Mouse (Mus musculus): Measurements from ENCODE around the gene Eif2b3.
A peak's percentile ranks its signal among the peaks of the same experiment; 100 is the strongest.

The Eif2b3 gene

GRCm38 (mm10) chr4:117019206-117020134 is at the start of gene Eif2b3:
TSS of gene Eif2b3 (plus strand) at chr4:117019402.
- DNase-seq, result peak; percentile 95

- no peak for DNase-seq
These were observed 42.7 kb upstream of the Eif2b3 start for GRCm38 (mm10) chr4:116976503-116976902.

GRCm38 (mm10) chr4:116985681-116986080 is 33.5 kb upstream of the Eif2b3 start:
- no peak for DNase-seq

GRCm38 (mm10) chr4:116986400-116987121 is 32.6 kb upstream of the Eif2b3 start:
- DNase-seq, result peak; percentile 65

GRCm38 (mm10) chr4:116987122-116987456 is 32.1 kb upstream of the Eif2b3 start:
- DNase-seq, result no peak

GRCm38 (mm10) chr4:116989731-116990130 is 29.5 kb upstream of the Eif2b3 start:
- DNase-seq, result no peak

GRCm38 (mm10) chr4:116991366-116991765 is 27.8 kb upstream of the Eif2b3 start:
- peak; percentile 80 for DNase-seq

GRCm38 (mm10) chr4:116993672-116994621 is 25.3 kb upstream of the Eif2b3 start, which contains the start of gene Urod:
TSS of gene Urod (minus strand) at chr4:116994413.
- DNase-seq, result peak; percentile 98

GRCm38 (mm10) chr4:116995131-116995797 is 23.9 kb upstream of the Eif2b3 start, which contains the start of gene Hectd3:
TSS of gene Hectd3 (plus strand) at chr4:116995317.
- peak; percentile 87 for DNase-seq

GRCm38 (mm10) chr4:116995798-116996135 is 23.4 kb upstream of the Eif2b3 start:
- DNase-seq, result peak; percentile 74

- no peak for DNase-seq
These were observed 19.6 kb upstream of the Eif2b3 start for GRCm38 (mm10) chr4:116999513-117000154.

- no peak for DNase-seq
These were observed 17.2 kb upstream of the Eif2b3 start for GRCm38 (mm10) chr4:117001957-117002356.

GRCm38 (mm10) chr4:117002543-117003521 is 16.4 kb upstream of the Eif2b3 start:
- peak; percentile 56 for DNase-seq

- DNase-seq, result no peak
These were observed 14.6 kb upstream of the Eif2b3 start for GRCm38 (mm10) chr4:117004649-117005048.

GRCm38 (mm10) chr4:117005611-117006400 is 13.4 kb upstream of the Eif2b3 start:
- no peak for DNase-seq

- DNase-seq, result no peak
These were observed 12.1 kb upstream of the Eif2b3 start for GRCm38 (mm10) chr4:117007058-117007457.

GRCm38 (mm10) chr4:117010231-117010630 is 9.0 kb upstream of the Eif2b3 start:
- DNase-seq, result no peak

- DNase-seq, result no peak
These were observed 5.6 kb upstream of the Eif2b3 start for GRCm38 (mm10) chr4:117013596-117013995.

- no peak for DNase-seq
These were observed 4.2 kb upstream of the Eif2b3 start for GRCm38 (mm10) chr4:117014901-117015415.
